Mouse (Mus musculus): Measurements from ENCODE around the gene Adamts6. TPM values are rescaled to one million over a fixed set of nuclear protein-coding genes. Genes with fewer than 3 reads are reported as not detected.

The Adamts6 gene
- total RNA-seq (2023): 1.3 and 1.9 TPM in 2 replicates

GRCm38 (mm10) chr13:104287366-104288225 lies at the start of gene Adamts6:
TSS of gene Adamts6 (plus strand) at chr13:104287835.

Other genes with a start within 250 kb of the Adamts6 start
- 12.4 and 14.1 TPM in 2 replicates for gene Nln, start 178.2 kb upstream of the Adamts6 start, total RNA-seq (2023)
- not detected in 2 replicates for gene Sgtb, start 178.1 kb upstream of the Adamts6 start, total RNA-seq (2023)
- 15.0 and 16.1 TPM in 2 replicates for gene Trappc13, start 109.4 kb upstream of the Adamts6 start, total RNA-seq (2023)
- 5.2 and 5.8 TPM in 2 replicates for gene Trim23, start 109.0 kb upstream of the Adamts6 start, total RNA-seq (2023)
- 11.1 and 13.4 TPM in 2 replicates for gene Cenpk, start 59.2 kb upstream of the Adamts6 start, total RNA-seq (2023)
- 21.3 and 22.6 TPM in 2 replicates for gene Ppwd1, start 59.0 kb upstream of the Adamts6 start, total RNA-seq (2023)